Comparison of ENCODE assay signal across 10 mouse cellular contexts in genomic region chr13:28811081-28811439, GRCm38 (mm10).
DNase-seq lines count a peak whose midpoint lies in the region; ATAC-seq lines count a peak whose summit lies in the region.
"Had no signal": no experiment of that assay in that cellular context is flagged by ENCODE, and none has a peak within 500 bp of the region (broad histone marks: within the 10 kb centered on the region; RNA-seq: fewer than 3 reads in every experiment).

No protein-coding gene starts in this region.

- no peak for ATAC-seq in hindbrain, embryonic 16.5 days
- ATAC-seq in neural tube, embryonic 14.5 days (ENCODE audit: low read depth) = no peak

- peaks cover 75% of the 10 kb centered on the region for H3K4me1 ChIP-seq in forebrain, embryonic 10.5 days
- H3K4me1 ChIP-seq in hindbrain, embryonic 16.5 days (ENCODE audit: control insufficient read depth, insufficient read depth, low read depth, low read length) = peaks cover 20% of the 10 kb centered on the region
- peaks cover 21% of the 10 kb centered on the region for H3K4me1 ChIP-seq in neural tube, embryonic 14.5 days (ENCODE audit: control insufficient read depth, insufficient read depth, low read length)

- intact Hi-C loops in left cerebral cortex, postnatal 10 days (cut with DNase I) = no loop called here

- H3K36me3 ChIP-seq in forebrain, embryonic 10.5 days (replicated peaks) = no peaks in the 10 kb centered on the region
- no peaks in the 10 kb centered on the region for H3K36me3 ChIP-seq in hindbrain, embryonic 16.5 days (ENCODE audit: control insufficient read depth, insufficient read depth, low read length)
- no peaks in the 10 kb centered on the region for H3K36me3 ChIP-seq in neural tube, embryonic 14.5 days (ENCODE audit: control insufficient read depth, insufficient read depth, low read length)

- H3K9ac ChIP-seq in hindbrain, embryonic 16.5 days (ENCODE audit: low read depth, low read length) = no peak overlapping the region
- H3K9ac ChIP-seq in neural tube, embryonic 14.5 days (replicated peaks; ENCODE audit: low read depth, low read length) = no peak overlapping the region

- H3K4me3 ChIP-seq in forebrain, embryonic 10.5 days = no peak overlapping the region; the same call in 1 of the 2 replicates
- no peak overlapping the region for H3K4me3 ChIP-seq in hindbrain, embryonic 16.5 days (ENCODE audit: low read length)
- H3K4me3 ChIP-seq in neural tube, embryonic 14.5 days (ENCODE audit: low read depth, low read length) = no peak overlapping the region

- peak; percentile 57 for DNase-seq in MN1 (ENCODE audit: low spot score)
- no peak for DNase-seq in forebrain, embryonic 10.5 days (ENCODE audit: extremely low spot score, low spot score)
- DNase-seq in left cerebral cortex, adult 9 months (ENCODE audit: low spot score in 2 of 2) = no peak
- no peak for DNase-seq in left cerebral cortex, postnatal 10 days (ENCODE audit: extremely low spot score in 1 of 2, low spot score in 2 of 2)
- no peak for DNase-seq in heart, adult 18-20 months
- DNase-seq: cerebellum, postnatal 36 days; liver; lung, postnatal 10 days had no signal

- no peaks in the 10 kb centered on the region for H3K27me3 ChIP-seq in forebrain, embryonic 10.5 days (ENCODE audit: poor library complexity, severe bottlenecking)
- no peaks in the 10 kb centered on the region for H3K27me3 ChIP-seq in hindbrain, embryonic 16.5 days (replicated peaks; ENCODE audit: control insufficient read depth, insufficient read depth, low read length)
- H3K27me3 ChIP-seq in neural tube, embryonic 14.5 days (ENCODE audit: control insufficient read depth, insufficient read depth, low read length) = no peaks in the 10 kb centered on the region

- H3K9me3 ChIP-seq in forebrain, embryonic 10.5 days = no peaks in the 10 kb centered on the region
- no peaks in the 10 kb centered on the region for H3K9me3 ChIP-seq in hindbrain, embryonic 16.5 days (ENCODE audit: control insufficient read depth, low read length)
- H3K9me3 ChIP-seq in neural tube, embryonic 14.5 days (ENCODE audit: control insufficient read depth, low read length) = no peaks in the 10 kb centered on the region

- H3K4me2 ChIP-seq in hindbrain, embryonic 16.5 days (ENCODE audit: low read length) = peak overlapping the region; percentile 15
- H3K4me2 ChIP-seq in neural tube, embryonic 14.5 days (ENCODE audit: low read depth, low read length) = no peak overlapping the region

- peak overlapping the region; percentile 72 for H3K27ac ChIP-seq in forebrain, embryonic 10.5 days
- peak overlapping the region; percentile 77 for H3K27ac ChIP-seq in hindbrain, embryonic 16.5 days (ENCODE audit: low read depth, low read length)
- 0 out of 2 replicates have a peak overlapping the region, but pooled peaks have one; percentile 55 for H3K27ac ChIP-seq in neural tube, embryonic 14.5 days (ENCODE audit: low read depth, low read length)

- WGBS in forebrain, embryonic 10.5 days = 9% methylated on average over 2 of the region's 2 CpGs
- 5% methylated on average over 2 of the region's 2 CpGs for WGBS in hindbrain, embryonic 16.5 days
- WGBS in neural tube, embryonic 14.5 days = 4% methylated on average over 2 of the region's 2 CpGs
